Mouse (Mus musculus) limb, embryonic 11.5 days (tissue): ENCODE measurements around the gene Itgb1bp2. TPM values are rescaled to one million over a fixed set of nuclear protein-coding genes. Genes with fewer than 3 reads are reported as not detected.
A peak's percentile ranks its signal among the peaks of the same experiment; 100 is the strongest.
"Not testable (repeated sequence)": the region's sequence is repeated elsewhere in the genome, so short reads cannot be mapped to it uniquely, and the experiment has no call there.

ENCODE experiments used
- ATAC-seq: fragments of 200-750 bp; cut with Nextera tagmentation; 2 replicates; pipeline ENCODE4 v1.8.0; 2017; ENCODE audit warnings: low read depth; ENCODE audit not compliant: insufficient number of reproducible peaks, low FRiP score, low TSS enrichment
- DNase-seq: peaks from one replicate; pipeline ENCODE4 v3.0.0-alpha.2; 2015; ENCODE audit warnings: low spot score
- H3K27ac ChIP-seq: fragments of 300-500 bp; sonication (generic); replicated peaks from 2 replicates; pipeline ENCODE4 v1.5.1; 2014; ENCODE audit warnings: low read depth, mild to moderate bottlenecking, low read length
- H3K27me3 ChIP-seq: fragments of 300-500 bp; sonication (generic); 2 replicates; pipeline ENCODE4 v1.6.1; 2014; ENCODE audit warnings: mild to moderate bottlenecking, low read length, mixed read lengths; ENCODE audit not compliant: control insufficient read depth, insufficient read depth
- H3K36me3 ChIP-seq: fragments of 300-500 bp; sonication (generic); 2 replicates; pipeline ENCODE4 v1.6.1; 2014; ENCODE audit warnings: mild to moderate bottlenecking, low read length, moderate library complexity, mixed read lengths; ENCODE audit not compliant: control insufficient read depth, insufficient read depth
- H3K4me1 ChIP-seq: fragments of 300-500 bp; sonication (generic); 2 replicates; pipeline ENCODE4 v1.6.1; 2014; ENCODE audit warnings: low read length, mixed read lengths; ENCODE audit not compliant: control insufficient read depth, insufficient read depth
- H3K4me2 ChIP-seq: fragments of 300-500 bp; sonication (generic); 2 replicates; pipeline ENCODE4 v1.6.1; 2014; ENCODE audit warnings: low read depth, mild to moderate bottlenecking, moderate library complexity; ENCODE audit not compliant: severe bottlenecking
- H3K4me3 ChIP-seq: fragments of 300-500 bp; sonication (generic); 2 replicates; pipeline ENCODE4 v1.5.1; 2014; ENCODE audit warnings: low read depth, low read length
- H3K9ac ChIP-seq: fragments of 300-500 bp; sonication (generic); 2 replicates; pipeline ENCODE4 v1.6.1; 2014; ENCODE audit warnings: mild to moderate bottlenecking, low read length
- H3K9me3 ChIP-seq: fragments of 300-500 bp; sonication (generic); 2 replicates; pipeline ENCODE4 v1.6.1; 2016; ENCODE audit warnings: low read length; ENCODE audit not compliant: control insufficient read depth
- WGBS: fragments of 180-500 bp; shearing (Covaris S2); extraction: QIAGEN DNeasy Blood & Tissue Kit; methylation state at CpG from one replicate; pipeline ENCODE4 v1.1.7; 2014; 5-methylcytosine and 5-hydroxymethylcytosine counted together
- polyA plus RNA-seq: library from polyadenylated mRNA; unstranded; fragments of >200 nt; fragmentation: Nextera tagmentation; extraction: Ambion mirVana; gene quantifications from 2 replicates; pipeline ENCODE4 v1.2.1, GENCODE M21; 2014

Itgb1bp2 gene
- polyA plus RNA-seq, 1 experiment from 2014 or later: 2.4 TPM

DNA sequence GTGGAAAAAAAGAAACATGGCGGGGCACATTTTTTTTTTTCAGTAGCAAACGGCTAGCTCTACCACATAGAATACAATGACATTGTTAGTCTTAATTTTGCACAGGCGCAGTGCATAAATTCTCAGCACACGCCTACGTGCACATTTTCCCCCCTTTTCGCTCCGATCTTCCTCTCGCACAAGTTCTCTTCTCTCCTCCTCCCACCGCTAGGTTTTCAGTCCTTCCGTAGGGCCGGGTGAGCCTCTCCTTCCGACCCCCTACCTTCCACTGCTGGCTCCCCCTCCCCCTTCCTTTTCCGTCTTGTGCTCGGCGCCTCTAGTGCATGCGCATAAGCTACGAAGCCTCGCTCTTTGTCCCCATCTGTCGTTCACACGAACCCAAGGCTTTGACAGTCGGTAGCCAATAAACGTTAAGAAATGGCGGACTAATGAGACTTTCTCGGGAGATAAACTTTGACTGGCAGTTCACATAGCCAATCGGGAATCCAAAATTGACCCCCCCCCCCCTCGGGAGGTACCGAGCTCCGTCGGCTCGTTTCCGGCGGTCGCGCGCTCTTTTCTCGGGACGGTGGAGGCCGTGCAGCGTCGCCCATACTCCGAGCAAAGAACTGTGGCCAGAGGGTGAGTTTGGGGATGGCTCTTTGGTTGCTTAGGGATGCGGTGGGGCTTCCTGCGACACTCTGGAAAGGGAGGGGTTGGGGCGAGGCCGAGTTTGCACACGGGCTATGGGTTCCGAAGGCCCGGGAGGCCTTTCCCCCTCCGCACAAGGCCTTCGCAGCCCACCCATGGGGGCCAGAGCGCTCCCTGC, 19.5 kb upstream of the Itgb1bp2 start, which contains the start of gene Nono:
TSS of gene Nono (plus strand) at position 177 of the 808 bp plus-strand sequence.
- Histone ChIP-seq H3K36me3 (no peaks in the 10 kb centered on the region), H3K4me2 (peak within 1 kb of the TSS; percentile 22; the same call in 1 of the 2 replicates), H3K4me1 (no peaks in the 10 kb centered on the region), H3K27me3 (0 out of 2 replicates have a peak, but pooled peaks cover 2% of the 10 kb centered on the region), H3K9ac (peak within 1 kb of the TSS; percentile 95), H3K9me3 (no peaks in the 10 kb centered on the region), H3K4me3 (peak within 1 kb of the TSS; percentile 68), H3K27ac (peak within 1 kb of the TSS; percentile 92)
- ATAC-seq (peak; percentile 94), DNase-seq (peak; percentile 87)
- WGBS: 18% methylated on average over 47 of the region's 51 CpGs

DNA sequence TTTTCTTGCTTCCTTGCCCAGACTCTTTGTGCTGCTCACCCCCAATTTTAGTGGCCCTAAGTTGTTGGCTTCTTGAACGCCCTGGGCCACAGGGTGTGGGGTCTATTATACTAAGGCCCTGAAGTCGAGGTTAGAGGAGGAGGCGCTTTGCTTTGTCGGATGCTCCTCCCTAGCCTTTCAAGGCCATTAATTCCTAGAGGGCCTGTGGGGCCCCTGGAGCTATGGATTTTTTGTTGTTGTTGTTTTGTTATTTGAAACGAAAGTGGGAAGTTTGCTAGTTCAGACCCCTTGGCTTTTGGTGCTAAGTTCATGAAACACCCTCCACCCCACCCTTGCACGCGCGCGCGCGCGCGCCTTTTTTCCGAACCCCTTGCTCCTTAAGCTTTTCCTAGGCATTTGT, 18.9 kb upstream of the Itgb1bp2 start:
- no peak overlapping the region for H3K4me2 ChIP-seq
- H3K27me3 ChIP-seq: 0 out of 2 replicates have a peak, but pooled peaks cover 2% of the 10 kb centered on the region
- DNase-seq (peak; percentile 59), ATAC-seq (no peak)
- H3K36me3 ChIP-seq: no peaks in the 10 kb centered on the region
- H3K27ac ChIP-seq: peak overlapping the region; percentile 92
- H3K4me1 ChIP-seq: no peaks in the 10 kb centered on the region
- peak overlapping the region; percentile 68 for H3K4me3 ChIP-seq
- no peaks in the 10 kb centered on the region for H3K9me3 ChIP-seq
- H3K9ac ChIP-seq: peak overlapping the region; percentile 95
- WGBS: 24% methylated on average over 14 of the region's 14 CpGs

DNA sequence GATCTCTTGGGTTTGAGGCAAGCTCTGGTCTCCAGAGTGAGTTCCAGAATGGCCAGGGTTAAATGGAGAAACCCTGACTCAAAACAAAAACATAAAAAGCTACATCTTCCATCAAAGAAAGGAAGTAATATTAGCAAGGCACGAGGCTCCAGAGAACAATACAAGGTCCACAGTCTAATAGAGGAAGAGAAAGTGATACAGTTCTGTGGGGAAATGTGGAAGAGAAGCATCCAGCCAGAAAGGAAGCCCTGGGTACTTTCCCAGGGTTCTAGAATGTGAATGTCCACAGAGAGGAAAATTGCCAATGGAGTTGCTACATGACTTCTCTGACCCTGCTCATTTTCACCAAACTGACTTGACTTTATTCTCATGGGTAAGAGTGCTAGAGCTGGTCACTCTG, 2.3 kb downstream of the Itgb1bp2 start:
- Histone ChIP-seq H3K27me3 (0 out of 2 replicates have a peak, but pooled peaks cover 2% of the 10 kb centered on the region), H3K27ac (no peak overlapping the region), H3K9ac (no peak overlapping the region), H3K4me1 (no peaks in the 10 kb centered on the region), H3K4me2 (no peak overlapping the region), H3K4me3 (no peak overlapping the region), H3K9me3 (no peaks in the 10 kb centered on the region), H3K36me3 (no peaks in the 10 kb centered on the region; the same call in 1 of the 2 replicates)
- WGBS: 70% methylated on average over 1 of the region's 1 CpGs
- DNase-seq (no peak), ATAC-seq (no peak)

GRCm38 (mm10) chrX:101451591-101451990, 2.7 kb downstream of the Itgb1bp2 start:
- Histone ChIP-seq H3K4me2 (no peak overlapping the region), H3K4me3 (no peak overlapping the region), H3K36me3 (no peaks in the 10 kb centered on the region; the same call in 1 of the 2 replicates), H3K27me3 (0 out of 2 replicates have a peak, but pooled peaks cover 2% of the 10 kb centered on the region), H3K27ac (no peak overlapping the region), H3K9ac (no peak overlapping the region), H3K4me1 (no peaks in the 10 kb centered on the region), H3K9me3 (no peaks in the 10 kb centered on the region)
- 87% methylated on average over 3 of the region's 3 CpGs for WGBS
- ATAC-seq (no peak), DNase-seq (no peak)

- 94% methylated on average over 4 of the region's 4 CpGs for WGBS
- Histone ChIP-seq H3K27ac (no peak overlapping the region), H3K36me3 (no peaks in the 10 kb centered on the region), H3K4me2 (no peak overlapping the region), H3K9me3 (no peaks in the 10 kb centered on the region), H3K9ac (no peak overlapping the region), H3K4me1 (no peaks in the 10 kb centered on the region), H3K4me3 (no peak overlapping the region), H3K27me3 (no peaks in the 10 kb centered on the region)
- DNase-seq: no peak
- ATAC-seq: no peak
Measured at GRCm38 (mm10) chrX:101472202-101472601, 23.3 kb downstream of the Itgb1bp2 start.

- ATAC-seq: no peak
- WGBS: 80% methylated on average over 6 of the region's 6 CpGs
- Histone ChIP-seq H3K4me2 (no peak overlapping the region), H3K9ac (no peak overlapping the region), H3K36me3 (no peaks in the 10 kb centered on the region), H3K27me3 (no peaks in the 10 kb centered on the region), H3K4me3 (no peak overlapping the region), H3K27ac (no peak overlapping the region), H3K9me3 (no peaks in the 10 kb centered on the region), H3K4me1 (no peaks in the 10 kb centered on the region)
- no peak for DNase-seq
Measured at GRCm38 (mm10) chrX:101481604-101482350, 32.9 kb downstream of the Itgb1bp2 start.

- WGBS: 32% methylated on average over 10 of the region's 12 CpGs
- DNase-seq: peak; percentile 39
- ATAC-seq, H3K9me3 ChIP-seq, H3K27me3 ChIP-seq, H3K27ac ChIP-seq, H3K36me3 ChIP-seq, H3K4me2 ChIP-seq, H3K4me3 ChIP-seq, H3K9ac ChIP-seq, H3K4me1 ChIP-seq: not testable (repeated sequence)
Measured at GRCm38 (mm10) chrX:101486487-101487152, 37.7 kb downstream of the Itgb1bp2 start.
